Mouse (Mus musculus) bone marrow macrophage, adult 2 months (primary cell): ENCODE data around the gene Utp3.

Source experiments
- CTCF ChIP-seq: IDR thresholded peaks from 2 replicates; pipeline ENCODE4 v1.5.1; 2012; ENCODE audit warnings: low read depth, mild to moderate bottlenecking, low read length, moderate library complexity
- POLR2A ChIP-seq: IDR thresholded peaks from 2 replicates; pipeline ENCODE4 v1.6.1; 2012; ENCODE audit warnings: mild to moderate bottlenecking, low read depth, low read length, borderline replicate concordance

DNA sequence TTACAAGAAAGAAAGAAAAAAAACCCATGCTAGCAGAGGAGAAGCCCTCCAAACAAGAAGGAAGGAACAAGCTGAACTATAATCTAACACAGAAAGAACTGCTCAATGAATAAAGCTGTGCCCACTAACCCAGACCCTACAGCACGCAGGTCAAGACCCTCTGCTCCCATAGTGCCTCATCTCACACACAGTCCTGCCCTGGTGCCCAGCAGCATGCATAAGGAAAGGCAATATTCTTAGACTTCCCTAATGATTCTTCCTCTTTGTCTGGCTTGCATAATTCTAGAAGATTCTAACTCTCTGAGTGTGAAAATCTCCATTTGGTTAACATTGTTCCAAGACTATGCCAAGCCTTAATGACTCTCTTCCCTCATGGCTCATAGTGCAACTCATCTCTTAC is 45.3 kb upstream of the Utp3 start:
- TF ChIP-seq CTCF, result no peak
- TF ChIP-seq POLR2A, result no peak
